Mouse (Mus musculus): ENCODE data around the gene Ugt1a10. TPM values are rescaled to one million over a fixed set of nuclear protein-coding genes. Genes with fewer than 3 reads are reported as not detected.
"Not testable (repeated sequence)": the region's sequence is repeated elsewhere in the genome, so short reads cannot be mapped to it uniquely, and the experiment has no call there.

Ugt1a10 gene
- not detected in 2 replicates for polyA plus RNA-seq (2015; fragmentation: Nextera tagmentation; extraction: Ambion mirVana)

DNA sequence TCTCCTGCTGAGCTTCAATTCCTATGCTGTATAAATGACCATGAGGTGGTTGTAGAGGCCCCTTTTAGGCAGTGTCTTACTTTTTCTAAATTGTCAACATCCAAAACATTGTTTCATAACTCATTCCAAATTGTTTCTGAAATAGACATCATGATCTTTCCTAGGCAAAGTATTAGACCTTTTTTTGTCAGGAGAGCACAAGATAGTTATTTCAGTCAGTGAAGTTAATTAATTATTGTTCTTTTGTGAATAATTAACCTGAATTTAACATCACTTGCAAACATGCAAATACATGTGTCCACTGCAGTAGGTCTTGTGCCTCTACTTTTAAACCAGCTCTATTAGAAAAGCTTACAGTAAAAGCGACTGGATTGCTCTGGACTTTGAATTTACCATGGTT is at the start of gene Ugt1a10:
Gene Ugt1a10 (plus strand): TSS at position 301 of the 400 bp plus-strand sequence.
- no peak for DNase-seq (ENCODE audit: low spot score)

DNA sequence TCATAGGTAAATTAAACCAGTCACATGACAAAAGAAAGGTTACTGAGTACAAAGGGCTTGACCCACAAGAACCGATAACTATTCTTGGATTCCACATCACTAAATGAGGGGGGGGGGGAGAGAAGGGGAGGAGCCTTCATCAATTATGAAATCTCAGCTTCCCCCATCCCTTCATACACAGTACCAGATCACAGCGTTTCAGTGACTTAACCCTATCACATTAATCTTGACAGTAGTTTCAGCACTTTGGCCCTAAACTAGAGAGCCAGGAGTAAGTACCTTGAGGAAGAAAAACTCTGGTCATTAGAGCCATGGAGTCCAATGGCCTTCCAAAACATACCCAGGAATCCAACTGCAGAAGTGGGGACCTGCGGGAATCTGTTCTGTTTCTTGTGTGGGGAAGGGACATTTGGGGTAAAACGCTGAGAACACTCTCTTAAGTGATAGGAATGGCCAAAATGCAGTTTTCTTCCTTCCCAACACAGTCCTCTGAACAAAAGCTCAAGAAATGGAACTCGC is 47.4 kb upstream of the Ugt1a10 start:
- no peak for DNase-seq (ENCODE audit: low spot score)

DNA sequence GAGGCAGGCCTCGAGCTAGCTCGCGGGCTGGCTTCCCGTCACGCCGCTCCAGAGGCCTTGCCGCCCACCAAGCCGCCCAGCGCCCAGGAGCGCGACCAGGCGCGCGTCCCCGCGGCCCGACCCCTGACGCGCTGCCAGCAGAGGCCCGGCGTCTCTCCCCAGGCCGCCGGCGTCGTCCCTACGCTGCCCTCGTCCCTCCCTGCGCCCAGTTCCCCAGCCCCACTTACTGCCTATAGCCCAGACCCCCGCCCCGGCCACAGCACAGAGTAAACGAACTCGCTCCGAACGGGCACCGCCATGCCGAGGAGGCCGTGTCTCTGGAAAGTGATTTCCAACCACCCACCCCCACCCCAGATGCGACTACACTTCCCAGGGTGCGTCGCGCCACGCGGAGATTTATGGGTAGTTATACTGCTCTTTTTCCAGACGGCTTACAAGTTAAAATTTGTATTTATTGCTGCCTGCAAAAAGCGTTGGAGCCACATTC is 46.9 kb upstream of the Ugt1a10 start, which contains the start of gene Usp40:
Gene Usp40 (minus strand): TSS at position 341 of the 487 bp plus-strand sequence.
- peak; percentile 79 for DNase-seq (ENCODE audit: low spot score)

DNA sequence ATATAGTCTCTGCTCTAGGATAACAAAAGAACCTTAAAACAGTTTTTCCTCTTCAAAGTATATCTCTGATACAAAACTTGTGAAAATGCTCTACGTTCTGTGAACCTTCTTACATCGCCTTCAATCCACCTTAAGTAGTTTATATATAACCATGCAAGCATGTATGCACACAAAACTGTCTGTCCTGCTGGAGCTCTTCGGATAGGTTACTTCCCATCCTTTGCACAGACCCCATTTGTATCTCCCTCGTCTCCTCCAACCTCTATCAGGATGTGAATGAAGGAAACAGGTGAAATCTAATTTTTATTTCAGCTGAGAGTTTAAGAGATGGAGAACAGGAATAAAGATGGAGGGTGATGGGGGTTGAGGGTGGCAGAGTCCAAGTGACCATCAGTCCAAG is 46.5 kb upstream of the Ugt1a10 start:
- no peak for DNase-seq (ENCODE audit: low spot score)

DNA sequence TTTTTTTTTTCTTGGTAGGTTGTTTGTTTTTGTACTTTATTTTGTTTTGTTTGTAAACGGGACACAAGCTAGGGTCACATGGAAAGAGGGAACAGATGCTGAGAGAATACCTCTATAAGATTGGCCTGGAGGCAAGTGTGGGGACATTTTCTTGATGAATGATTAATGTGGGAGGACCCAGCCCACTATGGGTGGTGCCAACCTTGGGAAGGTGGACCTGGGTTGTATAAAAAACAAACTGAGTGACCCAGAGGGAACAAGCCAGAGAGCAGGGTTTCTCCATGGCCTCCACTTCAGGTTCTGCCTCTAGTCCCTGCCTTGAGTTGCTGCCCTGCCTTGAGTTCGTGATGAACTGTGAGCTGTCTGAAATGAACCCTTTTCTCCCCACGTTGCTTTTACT is 45.7 kb upstream of the Ugt1a10 start:
- DNase-seq (ENCODE audit: low spot score): no peak

DNA sequence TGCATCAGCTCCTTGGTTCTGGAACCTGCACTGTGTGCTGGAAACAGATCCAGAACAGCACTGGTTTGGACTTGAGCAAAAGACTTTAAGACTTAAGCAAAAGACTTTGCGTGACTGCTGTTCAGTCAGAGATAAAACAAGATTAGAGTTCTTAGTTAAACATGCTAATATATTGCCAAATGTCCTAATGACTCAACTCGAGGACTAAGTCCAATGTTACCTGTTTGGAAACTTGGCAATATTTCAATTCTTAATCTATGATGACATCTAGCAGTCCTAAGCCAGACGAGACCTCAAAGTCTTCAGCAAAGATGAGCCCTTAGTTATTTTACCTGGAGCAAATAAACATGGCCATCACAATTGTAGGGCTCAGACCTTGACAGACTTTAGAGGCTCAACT is 41.5 kb upstream of the Ugt1a10 start:
- no peak for DNase-seq (ENCODE audit: low spot score)

DNA sequence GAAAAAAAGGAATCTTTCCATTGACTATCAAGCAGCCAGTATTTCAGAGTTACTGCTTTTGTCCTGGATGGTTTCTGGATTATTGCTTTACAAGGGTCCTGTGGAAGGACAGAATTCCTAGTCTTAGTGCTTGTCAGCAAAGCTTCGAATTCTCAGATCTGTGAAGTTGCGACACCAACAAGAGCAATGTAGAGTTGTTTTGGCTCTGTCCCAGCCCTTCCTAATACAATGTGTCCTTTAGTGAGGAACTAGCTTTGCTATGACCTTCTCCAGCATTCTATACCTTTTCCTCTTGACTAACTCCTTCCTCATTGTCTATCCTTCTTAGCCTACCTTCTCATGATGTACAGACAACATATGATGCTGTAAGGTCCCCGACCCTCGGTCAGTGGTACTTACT is 41.0 kb upstream of the Ugt1a10 start:
- DNase-seq (ENCODE audit: low spot score): no peak

DNA sequence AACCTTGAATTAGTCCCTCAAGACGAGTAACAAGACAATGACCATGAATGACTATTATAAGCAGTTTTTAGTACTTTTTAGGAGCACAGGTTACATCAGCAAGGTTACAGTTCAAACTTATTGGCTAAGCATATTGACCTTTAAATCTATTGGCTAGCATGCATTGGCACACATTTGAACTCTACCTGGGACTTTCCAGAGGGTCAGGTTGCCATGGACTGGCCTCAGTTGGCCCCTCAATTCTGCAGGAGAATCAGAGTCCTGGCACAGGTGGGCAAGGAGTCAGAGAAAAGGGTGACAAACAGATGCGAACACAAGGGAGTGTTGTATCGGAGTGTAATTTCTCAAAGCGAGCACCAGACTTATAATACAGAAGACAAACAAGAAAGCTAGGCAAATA is 40.5 kb upstream of the Ugt1a10 start:
- DNase-seq (ENCODE audit: low spot score): no peak

DNA sequence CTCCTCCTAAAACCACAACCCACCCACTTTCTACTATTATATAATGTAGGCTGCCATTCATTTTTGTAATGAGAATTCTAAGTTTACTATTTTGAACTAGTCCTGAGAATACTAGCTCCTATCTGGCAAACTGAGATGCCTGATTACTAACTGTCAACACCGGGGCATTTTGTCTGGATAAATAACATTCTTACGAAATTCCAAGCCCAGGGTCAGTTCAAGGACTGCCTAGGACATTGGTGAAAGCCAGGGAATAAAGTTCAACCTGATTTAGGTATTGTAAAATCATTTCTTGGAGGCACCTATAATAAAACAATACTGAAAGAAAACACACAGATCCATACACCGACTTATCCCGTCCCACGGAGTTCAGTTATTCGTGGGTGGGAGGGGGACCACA is 39.8 kb upstream of the Ugt1a10 start:
- DNase-seq (ENCODE audit: low spot score): no peak

DNA sequence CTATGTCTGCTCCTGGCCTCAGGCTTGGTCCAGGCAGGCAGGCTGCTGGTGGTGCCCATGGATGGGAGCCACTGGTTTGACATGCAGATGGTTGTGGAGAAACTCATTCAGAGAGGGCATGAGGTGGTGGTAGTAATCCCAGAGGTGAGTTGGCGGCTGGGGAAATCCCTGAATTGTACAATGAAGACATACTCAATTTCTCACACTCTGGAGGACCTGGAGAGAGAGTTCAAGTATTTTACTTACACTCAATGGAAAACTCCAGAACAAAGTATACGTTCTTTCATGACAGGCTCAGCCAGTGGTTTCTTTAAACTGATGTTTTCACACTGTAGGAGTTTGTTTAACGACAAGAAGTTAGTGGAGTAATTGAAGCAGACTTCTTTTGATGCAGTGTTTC is 29.9 kb upstream of the Ugt1a10 start:
- DNase-seq (ENCODE audit: low spot score): not testable (repeated sequence)

DNA sequence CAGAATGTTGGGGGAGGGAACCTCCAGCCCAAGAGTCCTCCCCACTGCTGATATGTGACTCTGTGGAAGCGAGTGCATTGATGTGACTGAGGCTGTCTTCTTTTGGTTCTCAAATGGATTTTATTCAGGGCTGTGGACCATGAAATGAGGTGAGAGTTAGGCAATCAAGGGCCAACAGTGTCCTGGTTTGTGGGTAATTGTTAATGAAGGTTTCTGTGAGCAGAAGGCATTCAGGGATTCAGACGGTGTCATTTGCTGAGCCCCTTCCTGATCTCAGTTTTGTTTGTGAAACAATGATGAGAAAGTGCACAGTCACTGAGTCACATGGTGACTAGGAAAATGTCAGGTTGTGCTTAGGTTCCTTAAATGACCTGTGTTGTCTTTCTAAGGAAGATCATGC is 12.1 kb upstream of the Ugt1a10 start:
- not testable (repeated sequence) for DNase-seq (ENCODE audit: low spot score)

DNA sequence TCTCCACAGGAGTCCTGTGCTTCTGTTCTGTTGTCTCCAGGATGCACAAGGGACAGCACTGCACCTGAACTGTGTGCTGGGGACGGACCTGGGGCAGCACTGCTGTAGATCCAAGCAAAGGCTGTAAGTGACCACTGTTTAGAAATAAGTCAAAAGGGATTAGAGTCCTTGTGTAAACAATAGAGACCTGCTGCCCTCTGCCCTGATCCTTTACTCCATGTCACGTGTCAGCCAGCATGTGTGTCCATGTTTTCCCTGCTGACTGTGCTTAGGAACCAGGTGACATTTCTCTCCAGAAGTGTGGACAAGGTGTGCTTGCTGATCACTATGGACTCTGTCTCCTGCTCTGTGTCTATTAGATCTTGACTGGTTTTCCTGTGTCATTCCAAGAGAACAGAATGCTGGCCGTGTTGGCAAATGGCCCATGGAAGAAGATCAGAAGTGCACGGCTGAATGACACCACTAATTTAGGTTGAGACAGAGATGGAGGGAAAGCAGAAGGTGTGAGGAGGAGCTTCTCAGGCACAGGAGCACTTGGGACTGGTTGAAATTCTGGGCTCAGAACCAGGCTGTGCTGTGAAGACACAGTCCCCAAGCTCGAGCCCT is 10.3 kb upstream of the Ugt1a10 start:
- DNase-seq (ENCODE audit: low spot score): not testable (repeated sequence)

DNA sequence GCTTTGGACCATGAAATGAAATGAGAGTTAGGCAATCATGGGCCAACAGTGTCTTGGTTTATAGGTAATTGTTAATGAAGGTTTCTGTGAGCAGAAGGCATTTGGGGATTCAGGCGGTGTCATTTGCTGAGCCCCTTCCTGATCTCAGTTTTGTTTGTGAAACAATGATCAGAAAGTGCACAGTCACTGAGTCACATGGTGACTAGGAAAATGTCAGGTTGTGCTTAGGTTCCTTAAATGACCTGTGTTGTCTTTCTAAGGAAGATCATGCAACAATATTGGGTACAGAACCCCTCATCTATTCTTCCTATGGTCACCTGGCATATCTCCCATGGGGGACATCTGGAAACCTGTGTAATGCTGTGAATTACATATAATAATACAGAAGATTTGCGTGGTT is 7.8 kb upstream of the Ugt1a10 start:
- DNase-seq (ENCODE audit: low spot score): not testable (repeated sequence)

DNA sequence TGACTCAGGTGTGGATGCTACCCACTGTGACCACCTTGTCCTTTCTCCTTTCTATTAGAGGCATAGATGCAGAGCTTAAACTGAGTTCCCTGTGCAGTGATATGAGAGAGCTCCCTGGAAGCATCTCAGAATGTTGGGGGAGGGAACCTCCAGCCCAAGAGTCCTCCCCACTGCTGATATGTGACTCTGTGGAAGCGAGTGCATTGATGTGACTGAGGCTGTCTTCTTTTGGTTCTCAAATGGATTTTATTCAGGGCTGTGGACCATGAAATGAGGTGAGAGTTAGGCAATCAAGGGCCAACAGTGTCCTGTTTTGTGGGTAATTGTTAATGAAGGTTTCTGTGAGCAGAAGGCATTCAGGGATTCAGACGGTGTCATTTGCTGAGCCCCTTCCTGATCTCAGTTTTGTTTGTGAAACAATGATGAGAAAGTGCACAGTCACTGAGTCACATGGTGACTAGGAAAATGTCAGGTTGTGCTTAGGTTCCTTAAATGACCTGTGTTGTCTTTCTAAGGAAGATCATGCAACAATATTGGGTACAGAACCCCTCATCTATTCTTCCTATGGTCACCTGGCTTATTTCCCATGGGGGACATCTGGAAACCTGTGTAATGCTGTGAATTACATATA is 11.4 kb downstream of the Ugt1a10 start:
- DNase-seq (ENCODE audit: low spot score): not testable (repeated sequence)

DNA sequence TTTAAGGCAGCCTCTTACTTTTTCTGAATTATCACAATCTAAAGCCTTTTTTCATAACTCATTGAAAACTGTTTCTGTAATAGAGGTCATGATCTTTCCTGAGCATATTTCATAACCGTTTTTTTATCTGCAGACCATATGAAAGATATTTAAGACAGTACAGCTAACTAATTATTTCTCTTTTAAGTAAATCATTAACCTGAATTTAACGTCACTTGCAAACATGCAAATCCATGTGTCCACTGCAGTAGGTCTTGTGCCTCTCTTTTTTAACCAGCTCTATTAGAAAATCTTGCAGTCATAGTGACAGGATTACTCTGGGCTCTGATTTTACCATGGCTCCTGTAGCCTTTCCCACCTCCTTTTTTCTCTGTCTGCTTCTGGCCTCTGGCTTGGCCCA is 15.3 kb downstream of the Ugt1a10 start, which contains the start of gene Ugt1a9:
Gene Ugt1a9 (plus strand): TSS at position 306 of the 400 bp plus-strand sequence.
- no peak for DNase-seq (ENCODE audit: low spot score)

DNA sequence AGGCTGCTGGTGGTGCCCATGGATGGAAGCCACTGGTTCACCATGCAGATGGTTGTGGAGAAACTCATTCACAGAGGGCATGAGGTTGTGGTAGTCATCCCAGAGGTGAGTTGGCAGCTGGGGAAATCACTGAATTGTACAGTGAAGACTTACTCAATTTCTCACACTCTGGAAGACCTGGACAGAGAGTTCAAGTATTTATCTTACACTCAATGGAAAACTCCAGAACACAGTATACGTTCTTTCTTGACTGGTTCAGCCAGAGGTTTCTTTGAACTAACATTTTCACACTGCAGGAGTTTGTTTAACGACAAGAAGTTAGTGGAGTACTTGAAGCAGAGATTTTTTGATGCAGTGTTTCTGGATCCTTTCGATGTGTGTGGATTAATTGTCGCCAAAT is 15.7 kb downstream of the Ugt1a10 start:
- DNase-seq (ENCODE audit: low spot score): no peak

DNA sequence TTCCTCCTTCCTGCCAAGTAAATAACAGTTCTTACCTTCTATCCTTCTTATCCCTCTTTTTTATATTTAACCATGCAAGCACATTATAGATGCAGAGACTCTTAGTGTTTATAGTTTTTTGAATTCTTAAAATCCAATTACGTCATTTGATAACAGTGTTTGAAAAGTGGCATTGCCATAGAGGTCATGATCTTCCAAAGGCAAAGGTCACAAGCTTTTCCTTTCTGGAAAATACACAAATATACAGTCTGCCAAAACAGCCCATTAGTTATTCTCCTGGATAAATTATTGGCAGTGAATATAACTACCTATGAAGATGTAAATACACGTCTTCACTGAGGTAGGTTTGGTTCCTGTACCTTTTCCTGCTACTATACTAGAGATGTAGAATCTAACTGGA is 19.3 kb downstream of the Ugt1a10 start:
- DNase-seq (ENCODE audit: low spot score): no peak

DNA sequence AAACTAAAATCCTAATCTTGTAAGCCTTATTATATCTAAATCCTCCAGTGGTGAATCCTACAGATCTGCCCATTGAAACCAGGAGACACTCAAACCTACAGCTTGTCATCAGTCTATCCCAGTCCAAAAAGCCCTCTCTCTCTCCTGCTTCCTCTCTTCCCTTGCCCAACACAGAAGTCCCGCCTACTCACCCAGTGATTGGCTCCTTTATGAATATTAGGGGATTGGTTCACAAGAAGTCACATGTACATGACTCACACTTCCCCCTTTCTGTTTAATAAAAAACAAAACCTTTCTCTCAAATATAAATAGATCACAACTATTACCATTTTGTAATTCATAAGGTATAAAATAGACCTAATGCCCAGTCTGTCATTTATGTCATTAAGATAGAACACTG is 21.9 kb downstream of the Ugt1a10 start:
- DNase-seq (ENCODE audit: low spot score): no peak

DNA sequence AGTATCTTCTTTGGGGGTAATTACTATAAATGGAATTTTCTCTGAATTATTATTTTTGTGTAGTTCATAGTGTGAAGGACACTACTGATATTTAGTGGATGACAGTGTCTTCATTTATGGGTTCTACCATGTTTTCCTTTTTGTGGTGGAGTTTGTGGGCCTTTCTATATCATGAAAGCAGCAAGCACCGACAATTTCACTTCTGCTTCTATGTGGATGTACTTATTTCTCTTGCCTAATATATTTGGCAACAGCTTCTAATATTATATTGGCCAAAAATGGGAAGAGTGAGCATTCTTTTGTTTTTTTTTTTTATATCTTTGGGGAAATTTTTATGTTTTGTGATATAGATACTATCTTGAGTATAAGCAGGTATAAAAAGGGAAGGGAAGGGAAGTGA is 26.5 kb downstream of the Ugt1a10 start:
- no peak for DNase-seq (ENCODE audit: low spot score)

DNA sequence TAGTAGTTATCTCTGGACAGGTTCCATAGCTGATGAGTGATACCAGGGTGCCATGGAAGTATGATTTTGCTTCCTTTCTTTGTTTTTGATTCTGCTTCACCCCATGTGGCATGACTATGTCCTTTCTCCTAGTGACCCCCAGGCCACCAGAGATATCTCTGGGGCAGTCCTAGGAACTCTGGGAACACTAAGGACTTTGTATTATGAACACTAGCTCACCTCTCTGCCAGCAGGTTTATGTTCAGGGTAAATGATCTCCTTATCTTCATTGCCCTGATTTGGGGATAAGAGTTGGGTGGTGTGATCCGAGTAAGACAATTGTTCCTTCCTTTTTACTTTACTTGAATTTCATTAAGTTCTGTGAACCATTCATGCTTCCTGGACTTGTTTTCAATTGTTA is 30.9 kb downstream of the Ugt1a10 start:
- no peak for DNase-seq (ENCODE audit: low spot score)

DNA sequence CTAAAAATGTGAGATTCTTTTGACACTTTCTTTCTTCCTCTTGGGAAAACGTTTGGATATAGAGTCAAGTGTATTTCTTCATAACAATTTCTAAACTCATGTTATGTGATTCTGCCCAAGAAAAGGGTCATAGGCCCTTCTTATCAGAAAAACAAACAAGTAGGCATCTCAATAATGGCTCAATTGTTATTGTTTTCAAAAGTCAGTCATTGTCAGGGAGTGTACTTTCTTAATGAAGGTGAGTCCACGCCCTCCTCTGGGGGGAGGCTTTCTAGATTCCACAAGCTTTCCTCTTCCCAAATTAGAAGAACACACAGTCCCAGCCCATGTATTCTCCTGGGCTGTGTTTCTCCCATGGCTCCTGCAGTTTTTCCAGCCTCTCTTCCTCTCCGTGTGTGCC is 32.3 kb downstream of the Ugt1a10 start, which contains the start of gene Ugt1a8:
Gene Ugt1a8 (plus strand): TSS at position 301 of the 400 bp plus-strand sequence.
- DNase-seq (ENCODE audit: low spot score): no peak

DNA sequence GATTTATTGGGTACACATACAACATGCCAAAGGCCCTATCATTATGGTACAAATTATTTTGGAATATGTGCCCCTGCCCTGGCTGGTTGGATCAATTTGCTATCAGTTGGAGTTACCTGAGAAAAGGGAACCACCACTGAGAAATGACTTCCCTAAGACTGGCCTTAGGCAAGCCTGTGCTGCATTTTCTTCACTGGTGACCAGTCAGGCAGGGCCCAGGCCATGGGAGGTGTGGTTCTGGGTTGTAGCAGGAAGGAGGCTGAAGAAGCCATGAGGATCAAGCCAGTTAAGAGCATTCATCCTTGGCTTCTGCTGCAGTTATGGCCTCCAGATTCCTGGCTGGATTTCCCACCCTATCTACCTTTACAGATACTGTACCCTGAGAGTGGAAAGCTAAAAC is 37.2 kb downstream of the Ugt1a10 start:
- DNase-seq (ENCODE audit: low spot score): no peak

DNA sequence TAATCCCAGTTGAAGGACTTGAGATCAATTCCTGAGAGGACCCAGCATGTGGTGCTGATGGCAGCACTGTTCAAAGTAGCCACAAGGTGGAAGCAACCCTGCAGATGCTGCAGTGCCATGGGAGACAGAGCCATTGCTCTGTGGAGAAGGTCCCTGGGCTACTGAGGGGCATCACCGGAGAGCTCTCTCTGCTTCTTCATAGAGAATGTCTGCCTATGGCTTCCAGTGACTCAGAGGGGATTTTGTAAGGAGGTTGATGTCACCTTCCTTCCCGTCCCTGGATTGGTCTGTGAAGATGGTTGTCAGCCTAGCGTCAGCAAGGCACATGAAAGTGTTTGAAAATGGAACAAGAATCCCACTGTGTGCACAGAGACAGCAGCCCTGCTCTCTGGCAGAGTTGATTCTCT is 39.1 kb downstream of the Ugt1a10 start:
- not testable (repeated sequence) for DNase-seq (ENCODE audit: low spot score)

Data from thymus, postnatal 0 days (tissue).